Mouse (Mus musculus) kidney, adult 2 months (tissue): ENCODE results near the gene Fndc8. TPM values are rescaled to one million over a fixed set of nuclear protein-coding genes. Genes with fewer than 3 reads are reported as not detected.
"Not testable (repeated sequence)": the region's sequence is repeated elsewhere in the genome, so short reads cannot be mapped to it uniquely, and the experiment has no call there.

Experiments
- DNase-seq: peaks from one replicate; pipeline ENCODE4 v3.0.0; 2021
- H3K27ac ChIP-seq: fragments of 200-500 bp; 2 replicates; pipeline ENCODE4 v1.5.1; 2012; ENCODE audit warnings: low read depth, low read length, control low read depth, inconsistent platforms; ENCODE audit not compliant: insufficient read depth
- H3K27me3 ChIP-seq: fragments of 200-500 bp; replicated peaks from 2 replicates; pipeline ENCODE4 v1.6.1; 2012; ENCODE audit warnings: mild to moderate bottlenecking, moderate library complexity, low read length, inconsistent platforms; ENCODE audit not compliant: control insufficient read depth, insufficient read depth
- H3K36me3 ChIP-seq: fragments of 200-500 bp; 2 replicates; pipeline ENCODE4 v1.6.1; 2012; ENCODE audit warnings: mild to moderate bottlenecking, moderate library complexity, low read length, inconsistent platforms; ENCODE audit not compliant: control insufficient read depth, insufficient read depth
- H3K4me1 ChIP-seq: fragments of 200-500 bp; 2 replicates; pipeline ENCODE4 v1.6.1; 2011; ENCODE audit warnings: low read length; ENCODE audit not compliant: control insufficient read depth, insufficient read depth
- H3K4me3 ChIP-seq: fragments of 200-500 bp; 2 replicates; pipeline ENCODE4 v1.5.1; 2011; ENCODE audit warnings: mild to moderate bottlenecking, low read depth, low read length, control low read depth; ENCODE audit not compliant: insufficient read depth
- CTCF ChIP-seq: fragments of 200-500 bp; conservative IDR thresholded peaks from 2 replicates; pipeline ENCODE4 v1.5.1; 2011; ENCODE audit warnings: low read depth, mild to moderate bottlenecking, control low read depth, low read length, moderate library complexity, mixed read lengths; ENCODE audit not compliant: insufficient read depth, insufficient read length
- POLR2A ChIP-seq: fragments of 200-500 bp; IDR thresholded peaks from one replicate; pipeline ENCODE4 v1.6.1; 2011; ENCODE audit warnings: low read depth, low read length, control low read depth
- WGBS: fragments of 180-500 bp; shearing (Covaris S2); methylation state at CpG from one replicate; pipeline ENCODE4 v1.1.7; 2018; 5-methylcytosine and 5-hydroxymethylcytosine counted together
- polyA plus RNA-seq: library from polyadenylated mRNA; depleted of rRNA; stranded (reverse); fragments of >200 nt; gene quantifications from 2 replicates; pipeline ENCODE4 v1.2.3, GENCODE M21; 2012; rRNA removed

Fndc8 gene
- polyA plus RNA-seq, 1 experiment: 0.13 TPM

DNA sequence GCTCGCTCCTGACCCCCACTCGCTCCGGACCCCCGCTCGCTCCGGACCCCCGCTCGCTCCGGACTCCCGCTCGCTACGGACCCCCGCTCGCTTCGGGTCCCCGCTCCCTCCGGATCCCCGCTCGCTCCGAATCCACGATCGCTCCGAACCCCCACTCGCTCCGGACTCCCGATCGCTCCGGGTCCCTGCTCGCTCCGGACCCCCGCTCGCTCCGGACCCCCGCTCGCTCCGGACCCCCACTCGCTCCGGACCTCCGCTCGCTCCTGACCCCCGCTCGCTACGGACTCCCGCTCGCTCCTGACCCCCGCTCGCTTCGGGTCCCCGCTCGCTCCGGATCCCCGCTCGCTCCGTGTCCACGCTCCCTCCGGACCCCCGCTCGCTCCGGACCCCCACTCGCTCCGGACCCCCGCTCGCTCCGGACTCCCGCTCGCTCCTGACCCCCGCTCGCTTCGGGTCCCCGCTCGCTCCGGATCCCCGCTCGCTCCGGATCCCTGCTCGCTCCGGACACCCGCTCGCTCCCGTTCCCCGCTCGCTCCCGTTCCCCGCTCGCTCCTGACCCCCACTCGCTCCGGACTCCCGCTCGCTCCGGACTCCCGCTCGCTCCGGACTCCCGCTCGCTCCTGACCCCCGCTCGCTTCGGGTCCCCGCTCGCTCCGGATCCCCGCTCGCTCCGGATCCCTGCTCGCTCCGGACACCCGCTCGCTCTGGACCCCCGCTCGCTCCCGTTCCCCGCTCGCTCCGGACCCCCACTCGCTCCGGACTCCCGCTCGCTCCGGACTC, 39.9 kb downstream of the Fndc8 start:
- not testable (repeated sequence) for DNase-seq, H3K27me3 ChIP-seq, H3K4me1 ChIP-seq, H3K27ac ChIP-seq, H3K36me3 ChIP-seq
- WGBS: 1% methylated on average over 118 of the region's 119 CpGs
- peak overlapping the region; percentile 47 for H3K4me3 ChIP-seq

DNA sequence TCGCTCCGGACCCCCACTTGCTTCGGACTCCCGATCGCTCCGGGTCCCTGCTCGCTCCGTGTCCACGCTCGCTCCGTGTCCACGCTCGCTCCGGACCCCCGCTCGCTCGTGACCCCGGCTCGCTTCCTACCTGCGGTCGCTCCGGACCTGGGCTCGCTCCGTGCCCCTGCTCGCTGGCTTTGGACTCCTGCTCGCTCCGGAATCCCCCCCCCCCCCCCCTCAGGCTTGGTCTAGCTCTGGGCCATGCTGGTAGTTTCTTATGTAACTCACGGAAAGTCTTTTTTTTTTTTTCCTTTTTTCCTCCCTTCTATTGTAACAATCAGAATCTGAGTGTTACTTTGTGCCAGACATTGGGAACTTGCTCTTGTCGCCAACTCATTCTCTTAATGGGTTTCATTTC, 41.3 kb downstream of the Fndc8 start:
- TF ChIP-seq CTCF (no peak), POLR2A (no peak)
- 2% methylated on average over 28 of the region's 29 CpGs for WGBS
- Histone ChIP-seq H3K4me3 (peak overlapping the region; percentile 66), H3K4me1 (peaks cover 5% of the 10 kb centered on the region; the same call in 1 of the 2 replicates), H3K36me3 (no peaks in the 10 kb centered on the region), H3K27me3 (no peaks in the 10 kb centered on the region; the same call in 1 of the 2 replicates), H3K27ac (0 out of 2 replicates have a peak overlapping the region, but pooled peaks have one; percentile 26)
- DNase-seq: no peak

DNA sequence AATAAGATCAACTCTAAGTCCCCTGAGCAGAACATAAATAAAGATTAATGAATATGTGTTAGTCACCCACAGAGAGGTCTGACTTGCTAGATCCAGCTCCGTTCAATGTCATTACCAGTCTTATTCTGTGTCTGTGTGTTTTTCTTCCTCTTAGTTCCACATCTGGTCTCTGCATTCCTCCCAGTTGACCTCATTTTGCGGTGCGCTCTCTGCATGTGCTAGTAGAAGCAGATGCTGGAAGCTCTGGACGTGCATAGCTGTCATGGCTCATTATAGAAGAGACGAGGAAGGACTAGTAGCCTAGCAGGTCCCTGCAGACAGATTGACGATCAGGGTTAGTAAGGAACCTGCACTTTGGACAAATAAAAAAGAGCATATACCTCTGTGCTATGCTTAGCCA, 51.4 kb downstream of the Fndc8 start:
- Histone ChIP-seq H3K4me3 (no peak overlapping the region), H3K27ac (no peak overlapping the region), H3K4me1 (no peaks in the 10 kb centered on the region), H3K36me3 (no peaks in the 10 kb centered on the region), H3K27me3 (no peaks in the 10 kb centered on the region)
- WGBS: 59% methylated on average over 6 of the region's 6 CpGs
- TF ChIP-seq CTCF (no peak), POLR2A (no peak)
- DNase-seq: no peak

DNA sequence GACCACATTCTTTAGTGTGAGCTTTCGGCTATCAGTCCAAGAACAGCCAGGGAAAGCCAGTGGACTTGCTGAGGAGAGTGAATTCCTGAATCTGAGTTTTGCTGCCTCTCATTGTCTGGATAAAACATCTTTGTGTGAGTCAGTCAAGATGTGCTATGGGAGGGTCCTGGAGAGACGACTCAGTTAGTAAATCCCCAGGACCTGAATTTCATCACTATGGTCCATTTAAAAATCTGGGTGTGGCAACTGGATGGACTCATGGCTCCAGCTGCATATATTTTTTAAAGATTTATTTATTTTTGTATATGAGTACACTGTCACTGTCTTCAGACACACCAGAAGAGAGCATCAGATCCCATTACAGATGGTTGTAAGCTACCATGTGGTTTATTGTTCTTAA, 53.7 kb downstream of the Fndc8 start:
- no peaks in the 10 kb centered on the region for H3K36me3 ChIP-seq
- H3K4me1 ChIP-seq: no peaks in the 10 kb centered on the region
- H3K27ac ChIP-seq: no peak overlapping the region
- 79% methylated on average over 2 of the region's 2 CpGs for WGBS
- no peaks in the 10 kb centered on the region for H3K27me3 ChIP-seq
- no peak overlapping the region for H3K4me3 ChIP-seq
- TF ChIP-seq CTCF: no peak
- no peak for TF ChIP-seq POLR2A
- DNase-seq: no peak

DNA sequence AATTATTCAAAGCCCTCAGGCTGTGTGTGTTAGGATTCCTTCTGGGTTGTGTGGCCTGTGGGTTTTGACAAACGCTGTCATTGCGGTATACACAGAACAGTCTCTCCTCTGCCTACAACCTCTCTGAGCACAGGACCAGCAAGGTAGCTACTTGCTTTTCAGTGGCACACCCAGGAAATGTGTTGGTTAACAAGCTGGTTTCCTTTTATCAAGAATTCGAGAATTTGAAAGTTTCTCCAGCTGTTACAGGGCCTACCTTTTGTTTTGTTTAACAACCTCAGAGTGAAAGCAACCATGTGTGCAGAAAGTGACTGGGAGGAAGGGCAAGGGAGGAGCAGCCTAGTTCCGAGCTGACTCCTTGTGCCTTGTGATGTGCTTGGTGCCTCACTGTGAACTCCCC, 55.5 kb downstream of the Fndc8 start:
- no peaks in the 10 kb centered on the region for H3K27me3 ChIP-seq
- H3K27ac ChIP-seq: no peak overlapping the region
- TF ChIP-seq POLR2A (no peak), CTCF (no peak)
- 55% methylated on average over 4 of the region's 4 CpGs for WGBS
- peak; percentile 18 for DNase-seq
- no peak overlapping the region for H3K4me3 ChIP-seq
- H3K4me1 ChIP-seq: no peaks in the 10 kb centered on the region
- no peaks in the 10 kb centered on the region for H3K36me3 ChIP-seq

DNA sequence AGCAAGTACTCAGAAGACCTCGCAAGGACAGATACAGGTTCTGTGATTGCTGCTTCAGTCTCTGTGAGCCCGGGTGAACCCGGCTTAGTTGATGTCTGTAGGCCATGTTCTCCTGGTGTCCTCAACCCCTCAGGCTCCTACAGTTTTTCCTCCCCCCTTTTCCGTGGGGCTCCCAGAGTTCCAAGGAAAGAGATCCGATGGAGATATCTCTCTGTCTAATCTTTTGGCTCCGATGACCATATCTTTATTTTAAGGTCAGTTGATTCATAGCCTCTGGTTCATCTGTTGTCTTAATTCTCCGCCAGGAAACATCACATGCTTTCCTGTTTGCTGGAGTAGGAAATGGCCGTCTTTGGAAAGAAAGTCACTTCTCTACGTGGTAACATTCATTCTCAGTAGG, 57.1 kb downstream of the Fndc8 start:
- 63% methylated on average over 9 of the region's 9 CpGs for WGBS
- Histone ChIP-seq H3K4me3 (peak overlapping the region; percentile 11), H3K27ac (peak overlapping the region; percentile 92), H3K27me3 (no peaks in the 10 kb centered on the region), H3K4me1 (no peaks in the 10 kb centered on the region), H3K36me3 (no peaks in the 10 kb centered on the region)
- no peak for TF ChIP-seq POLR2A
- no peak for TF ChIP-seq CTCF
- DNase-seq: peak; percentile 85

Other genes starting within 250 kb of the Fndc8 start
- 0.26 and 0.38 TPM in 2 replicates for gene Cct6b, start 127.8 kb upstream of the Fndc8 start, polyA plus RNA-seq
- 7.8 and 9.4 TPM in 2 replicates for gene Zfp830, start 127.8 kb upstream of the Fndc8 start, polyA plus RNA-seq
- 12.7 and 15.0 TPM in 2 replicates for gene Lig3, start 111.0 kb upstream of the Fndc8 start, polyA plus RNA-seq
- 15.3 and 19.4 TPM in 2 replicates for gene Rffl, start 20.9 kb upstream of the Fndc8 start, polyA plus RNA-seq
- gene Rad51d, start 1.5 kb upstream of the Fndc8 start, polyA plus RNA-seq: 13.7 and 15.7 TPM in 2 replicates
- 16.3 and 16.9 TPM in 2 replicates for gene Nle1, start 16.3 kb downstream of the Fndc8 start, polyA plus RNA-seq
- 5.0 and 7.9 TPM in 2 replicates for gene Unc45b, start 18.4 kb downstream of the Fndc8 start, polyA plus RNA-seq
- gene Slfn5, start 59.2 kb downstream of the Fndc8 start, polyA plus RNA-seq: 14.1 and 21.4 TPM in 2 replicates
- 0.18 and 0.36 TPM in 2 replicates for gene Slfn9, start 99.7 kb downstream of the Fndc8 start, polyA plus RNA-seq
- gene Slfn8, start 128.7 kb downstream of the Fndc8 start, polyA plus RNA-seq: 0.37 and 1.3 TPM in 2 replicates
- 4.0 and 7.3 TPM in 2 replicates for gene Slfn2, start 173.0 kb downstream of the Fndc8 start, polyA plus RNA-seq
- 0.29 and 2.6 TPM in 2 replicates for gene Slfn1, start 224.7 kb downstream of the Fndc8 start, polyA plus RNA-seq